In genomic region chr17:84328526-84328925, GRCm38 (mm10) we compare ENCODE assay signal across 22 mouse cellular contexts.
A peak's percentile ranks its signal among the peaks of the same experiment; 100 is the strongest.
DNase-seq lines count a peak whose midpoint lies in the region; ATAC-seq and TF ChIP-seq lines count a peak whose summit lies in the region.
"Had no signal": no experiment of that assay in that cellular context is flagged by ENCODE, and none has a peak within 500 bp of the region (broad histone marks: within the 10 kb centered on the region; RNA-seq: fewer than 3 reads in every experiment).

No protein-coding gene starts in this region.

- H3K27me3 ChIP-seq in Patski = no peaks in the 10 kb centered on the region
- H3K27me3 ChIP-seq: forebrain, embryonic 13.5 days; limb, embryonic 13.5 days; lung, embryonic 15.5 days; midbrain, embryonic 15.5 days; neural tube, embryonic 15.5 days had no signal

- TF ChIP-seq CTCF in Patski (IDR thresholded peaks at IDR 0.05) = no peak

- CTCF ChIA-PET in Patski (lab: Charles Lee) = interaction anchor here (0.8 kb wide), 1 partner anchor 10 kb away, joined by 3 read pairs; no protein-coding TSS in a partner anchor

- in situ Hi-C loops in Patski (cut with MboI; ENCODE audit: low pct_unique_long_range_greater_than_20kb) = no loop called here

- ATAC-seq in CD4-positive, CD25-positive, alpha-beta regulatory T cell, adult 4 months = no peak
- ATAC-seq in Patski = peak; percentile 44
- peak; percentile 50 for ATAC-seq in megakaryocyte, adult 5-6 weeks (ENCODE audit: poor library complexity, severe bottlenecking)
- no peak for ATAC-seq in megakaryocyte-erythroid progenitor cell, adult 5-6 weeks (replicated peaks; ENCODE audit: low FRiP score, low TSS enrichment, poor library complexity, severe bottlenecking)
- ATAC-seq in cerebellum, adult (ENCODE audit: insufficient number of reproducible peaks, low FRiP score, low TSS enrichment) = no peak
- ATAC-seq: forebrain, embryonic 13.5 days; inflammation-experienced regulatory T-cells, adult 6 months; midbrain, embryonic 15.5 days had no signal

- POLR2A ChIA-PET in Patski (lab: Charles Lee) = no interaction called here

- peak; percentile 46 for DNase-seq in CD4-positive, CD25-positive, alpha-beta regulatory T cell, adult 2 months (ENCODE audit: low read depth, low spot score)
- DNase-seq in 416B (ENCODE audit: low read depth) (peak; percentile 73), Patski (ENCODE audit: low read depth, low spot score) (no peak)
- no peak for DNase-seq in kidney, adult 11 months
- DNase-seq: B cell, adult 2 months; cerebellum, adult 9-11 months; gastrocnemius, postnatal 25 days; heart, postnatal 10 days; kidney, adult 9 months; kidney, postnatal 25 days; lung, postnatal 4 days; right cerebral cortex, postnatal 25 days had no signal

Comparison
In these comparisons a context has a peak if more than half of its experiments do, and no peak if none do; other contexts are left out.
1. DNase-seq: peak in CD4-positive, CD25-positive, alpha-beta regulatory T cell, adult 2 months (single experiment) and 416B (single experiment); none in Patski (single experiment) and kidney, adult 11 months (single experiment).
2. ATAC-seq: peak in Patski (single experiment) and megakaryocyte, adult 5-6 weeks (single experiment); none in CD4-positive, CD25-positive, alpha-beta regulatory T cell, adult 4 months (single experiment), megakaryocyte-erythroid progenitor cell, adult 5-6 weeks (single experiment) and cerebellum, adult (single experiment).